Mouse (Mus musculus) heart, embryonic 13.5 days (tissue): ENCODE measurements around the gene Akap13. TPM values are rescaled to one million over a fixed set of nuclear protein-coding genes. Genes with fewer than 3 reads are reported as not detected.

Experiments
- ATAC-seq: fragments of 200-750 bp; cut with Nextera tagmentation; 2 replicates; pipeline ENCODE4 v1.8.0; 2017; ENCODE audit warnings: moderate TSS enrichment; ENCODE audit not compliant: insufficient number of reproducible peaks, low FRiP score, low TSS enrichment; ENCODE audit errors: extremely low read depth
- H3K27ac ChIP-seq: fragments of 300-500 bp; sonication (generic); replicated peaks from 2 replicates; pipeline ENCODE4 v1.5.1; 2015; ENCODE audit warnings: moderate library complexity, mild to moderate bottlenecking, inconsistent platforms
- H3K27me3 ChIP-seq: fragments of 300-500 bp; sonication (generic); replicated peaks from 2 replicates; pipeline ENCODE4 v1.6.1; 2015; ENCODE audit warnings: mild to moderate bottlenecking, inconsistent platforms
- H3K36me3 ChIP-seq: fragments of 300-500 bp; sonication (generic); 2 replicates; pipeline ENCODE4 v1.6.1; 2015; ENCODE audit warnings: mild to moderate bottlenecking, inconsistent platforms
- H3K4me1 ChIP-seq: fragments of 300-500 bp; sonication (generic); 2 replicates; pipeline ENCODE4 v1.6.1; 2015; ENCODE audit warnings: inconsistent platforms
- H3K4me2 ChIP-seq: fragments of 300-500 bp; sonication (generic); 2 replicates; pipeline ENCODE4 v1.6.1; 2015; ENCODE audit warnings: inconsistent platforms, mild to moderate bottlenecking, moderate library complexity
- H3K4me3 ChIP-seq: fragments of 300-500 bp; sonication (generic); 2 replicates; pipeline ENCODE4 v1.5.1; 2015; ENCODE audit warnings: moderate library complexity, mild to moderate bottlenecking, inconsistent platforms
- H3K9ac ChIP-seq: fragments of 300-500 bp; sonication (generic); 2 replicates; pipeline ENCODE4 v1.6.1; 2015; ENCODE audit warnings: inconsistent platforms, mild to moderate bottlenecking, moderate library complexity
- H3K9me3 ChIP-seq: fragments of 300-500 bp; sonication (generic); 2 replicates; pipeline ENCODE4 v1.6.1; 2016; ENCODE audit warnings: inconsistent platforms
- WGBS: fragments of 180-500 bp; shearing (Covaris S2); methylation state at CpG from one replicate; pipeline ENCODE4 v1.1.7; 2015; ENCODE audit warnings: mixed read lengths; 5-methylcytosine and 5-hydroxymethylcytosine counted together
- polyA plus RNA-seq: library from polyadenylated mRNA; unstranded; fragments of >200 nt; fragmentation: Nextera tagmentation; extraction: Ambion mirVana; gene quantifications from 2 replicates; pipeline ENCODE4 v1.2.1, GENCODE M21; 2015

The Akap13 gene
- polyA plus RNA-seq, 1 experiment from 2014 or later: 41.8 TPM

DNA sequence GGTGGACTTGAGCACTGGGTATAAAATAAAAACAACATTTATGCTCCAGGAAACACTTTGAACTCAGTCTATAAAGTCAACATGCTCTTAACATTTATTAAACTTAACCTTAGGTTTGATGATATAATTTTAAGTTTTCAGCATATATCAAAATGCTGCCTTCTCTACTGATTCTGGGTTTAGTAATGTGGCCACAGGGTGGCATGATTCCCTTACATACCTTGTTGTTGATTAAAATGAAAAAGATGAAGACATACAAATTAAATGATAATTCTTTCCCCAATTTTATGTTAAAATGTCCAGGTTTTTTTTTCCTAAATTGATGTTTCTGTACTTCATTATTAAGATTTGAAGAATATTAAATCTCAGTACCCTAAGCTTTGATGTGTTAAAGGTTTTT, 113.5 kb downstream of the Akap13 start:
- Histone ChIP-seq H3K36me3 (peaks cover 11% of the 10 kb centered on the region; the same call in 1 of the 2 replicates), H3K27ac (no peak overlapping the region), H3K27me3 (no peaks in the 10 kb centered on the region), H3K9ac (no peak overlapping the region), H3K9me3 (no peaks in the 10 kb centered on the region), H3K4me2 (no peak overlapping the region), H3K4me3 (no peak overlapping the region), H3K4me1 (peaks cover 33% of the 10 kb centered on the region)
- no peak for ATAC-seq

DNA sequence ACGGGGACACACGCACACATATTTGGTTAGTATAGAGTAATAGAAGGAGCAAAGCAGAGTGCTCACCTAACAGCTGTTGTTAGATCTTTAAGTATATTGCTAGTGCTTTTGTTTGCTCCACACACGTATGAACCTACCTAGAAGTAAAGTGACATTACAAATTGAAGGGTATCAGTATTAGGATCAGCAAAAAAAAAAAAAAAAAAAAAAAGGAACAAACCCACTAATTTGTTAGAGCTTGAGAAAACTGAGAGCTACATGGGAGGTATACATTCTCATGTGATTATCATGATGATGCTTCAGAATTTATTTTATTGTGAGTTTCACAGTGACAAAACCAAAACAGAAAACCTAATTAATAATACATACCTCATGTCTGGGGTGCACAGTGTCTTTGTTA, 114.9 kb downstream of the Akap13 start:
- Histone ChIP-seq H3K27ac (no peak overlapping the region), H3K27me3 (no peaks in the 10 kb centered on the region), H3K4me2 (no peak overlapping the region), H3K36me3 (peaks cover 11% of the 10 kb centered on the region; the same call in 1 of the 2 replicates), H3K9me3 (no peaks in the 10 kb centered on the region), H3K9ac (no peak overlapping the region), H3K4me3 (no peak overlapping the region), H3K4me1 (peaks cover 42% of the 10 kb centered on the region)
- ATAC-seq: no peak
- 87% methylated on average over 3 of the region's 3 CpGs for WGBS

DNA sequence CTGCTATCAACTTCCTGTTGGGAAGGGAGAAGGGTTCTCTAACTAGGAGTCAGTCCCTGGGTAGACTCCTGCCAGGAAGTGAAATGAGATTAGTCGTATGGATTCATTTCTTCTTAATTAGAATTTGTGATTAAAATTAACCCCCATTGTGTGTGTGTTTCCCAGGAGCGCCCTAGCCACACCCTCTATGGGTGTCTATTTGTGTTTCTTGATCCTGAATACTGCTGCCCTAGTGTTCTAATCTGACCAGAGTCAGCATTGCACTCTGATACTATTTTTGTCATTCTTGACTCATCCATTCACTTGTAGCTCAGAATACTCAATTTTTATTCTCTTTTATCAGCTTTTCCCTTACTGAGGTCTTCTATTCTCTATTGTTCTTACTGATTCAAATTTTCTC, 115.7 kb downstream of the Akap13 start:
- Histone ChIP-seq H3K27ac (peak overlapping the region; percentile 70), H3K4me3 (no peak overlapping the region), H3K9ac (no peak overlapping the region), H3K36me3 (peaks cover 6% of the 10 kb centered on the region; the same call in 1 of the 2 replicates), H3K4me1 (peaks cover 50% of the 10 kb centered on the region), H3K27me3 (no peaks in the 10 kb centered on the region), H3K9me3 (no peaks in the 10 kb centered on the region), H3K4me2 (no peak overlapping the region)
- 51% methylated on average over 2 of the region's 2 CpGs for WGBS
- ATAC-seq: no peak

DNA sequence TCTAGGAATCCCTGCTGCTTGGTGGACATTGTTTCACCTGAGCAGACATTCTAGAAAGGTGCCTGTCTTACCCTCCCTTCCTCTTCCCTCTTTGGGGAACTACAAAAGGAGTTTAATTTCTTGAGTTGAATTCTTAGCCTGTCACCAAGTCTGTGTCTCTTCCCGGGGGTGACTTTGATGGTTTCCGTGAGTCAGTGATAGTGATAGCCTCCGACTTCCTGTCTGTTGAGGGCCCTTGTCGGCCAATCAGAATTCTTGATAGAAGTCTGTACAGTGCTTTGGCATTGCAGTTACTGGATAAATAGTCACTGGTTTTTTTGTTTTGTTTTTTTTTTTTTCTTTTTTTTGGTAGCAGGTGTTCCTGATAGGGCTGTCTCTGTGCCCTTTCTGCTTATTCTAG, 116.8 kb downstream of the Akap13 start:
- Histone ChIP-seq H3K27me3 (no peaks in the 10 kb centered on the region), H3K4me3 (no peak overlapping the region), H3K9me3 (no peaks in the 10 kb centered on the region), H3K27ac (peak overlapping the region; percentile 70), H3K36me3 (peaks cover 5% of the 10 kb centered on the region; the same call in 1 of the 2 replicates), H3K9ac (no peak overlapping the region), H3K4me2 (no peak overlapping the region), H3K4me1 (peaks cover 56% of the 10 kb centered on the region)
- 39% methylated on average over 4 of the region's 4 CpGs for WGBS
- ATAC-seq: no peak

DNA sequence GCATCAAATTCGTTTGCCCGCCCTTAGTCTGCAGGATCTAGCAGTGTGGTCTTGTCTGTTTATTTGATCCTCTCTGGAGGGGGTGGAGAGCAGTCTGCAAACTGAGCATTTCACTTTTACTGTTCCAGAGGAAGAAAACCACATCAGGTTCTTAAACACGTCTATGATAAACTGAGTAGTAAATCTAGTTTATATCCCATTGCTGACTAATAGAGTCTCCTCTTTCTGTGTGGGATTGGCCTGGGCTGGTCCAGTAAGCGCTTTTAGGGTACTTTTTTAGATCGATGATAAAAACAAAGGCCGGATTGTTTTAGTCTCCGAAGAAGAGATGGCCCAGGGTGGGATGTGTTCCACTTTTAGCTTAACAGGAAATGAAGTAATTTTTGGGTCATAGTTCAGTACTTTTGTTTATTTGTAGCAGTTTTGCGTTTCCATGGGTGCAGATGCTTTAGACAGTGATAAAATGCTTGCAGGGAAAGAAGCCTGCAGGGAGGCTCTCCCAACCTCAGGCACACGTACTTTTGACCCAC, 119.9 kb downstream of the Akap13 start:
- no peak for ATAC-seq

DNA sequence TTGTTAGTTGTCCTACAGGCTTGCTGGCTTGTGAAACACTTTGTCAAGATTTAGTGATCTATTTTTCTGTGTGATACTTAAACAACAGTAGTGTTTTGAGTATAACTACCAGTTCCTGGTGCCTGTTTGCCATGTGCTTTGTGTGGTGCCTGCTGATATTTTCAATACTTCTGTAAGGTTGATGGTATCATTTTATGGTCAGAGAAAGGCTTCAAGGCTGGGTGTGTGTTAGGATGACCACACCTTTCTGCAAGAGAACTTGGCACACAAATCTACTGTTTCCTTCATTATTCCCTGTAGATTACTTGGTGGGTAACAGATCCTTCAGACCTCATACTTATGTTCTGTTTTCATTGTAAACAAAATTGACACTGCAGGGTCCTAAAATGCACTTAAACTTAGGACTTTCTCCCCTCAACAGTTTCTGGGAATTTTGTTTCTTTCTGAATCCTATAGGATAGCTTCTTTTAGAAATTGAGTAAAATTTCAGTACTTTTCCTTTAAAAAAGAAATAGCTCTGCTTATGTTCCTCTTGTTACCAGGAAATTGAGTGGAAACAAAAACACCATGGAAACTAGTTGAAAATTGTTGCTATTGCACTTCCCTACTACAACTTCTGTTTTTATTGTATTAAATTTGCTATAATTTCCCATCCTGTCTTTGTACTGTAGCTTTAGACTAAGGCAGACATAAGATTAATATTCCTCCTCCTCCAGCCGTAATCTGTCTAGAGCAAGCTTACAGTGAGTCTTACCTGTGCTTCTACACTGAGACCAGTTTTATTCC, 120.7 kb downstream of the Akap13 start:
- peaks cover 58% of the 10 kb centered on the region for H3K4me1 ChIP-seq
- H3K36me3 ChIP-seq: peaks cover 15% of the 10 kb centered on the region
- H3K9me3 ChIP-seq: no peaks in the 10 kb centered on the region
- no peak overlapping the region for H3K4me3 ChIP-seq
- no peak for ATAC-seq
- peak overlapping the region; percentile 3; the same call in 1 of the 2 replicates for H3K4me2 ChIP-seq
- 0 out of 2 replicates have a peak overlapping the region, but pooled peaks have one; percentile 29 for H3K9ac ChIP-seq
- H3K27me3 ChIP-seq: no peaks in the 10 kb centered on the region
- WGBS: 80% methylated on average over 1 of the region's 1 CpGs
- H3K27ac ChIP-seq: peak overlapping the region; percentile 58

More for the DNA sequence above, 119.9 kb downstream of the Akap13 start:
- peak overlapping the region; percentile 58 for H3K27ac ChIP-seq
- 23% methylated on average over 9 of the region's 9 CpGs for WGBS
- H3K27me3 ChIP-seq: no peaks in the 10 kb centered on the region
- H3K9me3 ChIP-seq: no peaks in the 10 kb centered on the region
- H3K4me3 ChIP-seq: no peak overlapping the region
- H3K9ac ChIP-seq: peak overlapping the region; percentile 29; the same call in 1 of the 2 replicates
- peak overlapping the region; percentile 3; the same call in 1 of the 2 replicates for H3K4me2 ChIP-seq
- H3K36me3 ChIP-seq: peaks cover 7% of the 10 kb centered on the region
- peaks cover 63% of the 10 kb centered on the region for H3K4me1 ChIP-seq

DNA sequence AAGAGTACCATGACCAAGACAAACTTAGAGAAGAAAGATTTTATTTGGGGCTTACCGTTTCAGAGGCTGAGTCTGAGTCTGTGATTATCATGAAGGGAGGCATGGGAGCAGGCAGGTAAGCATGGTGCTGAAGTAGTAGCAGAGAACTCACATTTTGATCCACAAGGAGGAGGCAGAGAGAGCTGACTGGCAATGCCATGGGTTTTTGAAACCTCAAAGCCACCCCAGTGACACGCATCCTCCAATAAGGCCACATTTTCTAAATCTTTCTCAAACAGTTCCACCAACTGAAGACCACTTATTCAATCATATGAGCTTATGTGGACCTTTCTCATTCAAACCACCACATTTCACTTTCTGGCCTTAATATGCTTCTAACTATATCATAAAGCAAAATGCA, 121.5 kb downstream of the Akap13 start:
- WGBS: 90% methylated on average over 2 of the region's 2 CpGs
- ATAC-seq: no peak
- peaks cover 20% of the 10 kb centered on the region for H3K36me3 ChIP-seq
- H3K4me2 ChIP-seq: no peak overlapping the region
- H3K9ac ChIP-seq: no peak overlapping the region
- no peaks in the 10 kb centered on the region for H3K27me3 ChIP-seq
- H3K9me3 ChIP-seq: no peaks in the 10 kb centered on the region
- peaks cover 57% of the 10 kb centered on the region for H3K4me1 ChIP-seq
- peak overlapping the region; percentile 13 for H3K27ac ChIP-seq
- no peak overlapping the region for H3K4me3 ChIP-seq

DNA sequence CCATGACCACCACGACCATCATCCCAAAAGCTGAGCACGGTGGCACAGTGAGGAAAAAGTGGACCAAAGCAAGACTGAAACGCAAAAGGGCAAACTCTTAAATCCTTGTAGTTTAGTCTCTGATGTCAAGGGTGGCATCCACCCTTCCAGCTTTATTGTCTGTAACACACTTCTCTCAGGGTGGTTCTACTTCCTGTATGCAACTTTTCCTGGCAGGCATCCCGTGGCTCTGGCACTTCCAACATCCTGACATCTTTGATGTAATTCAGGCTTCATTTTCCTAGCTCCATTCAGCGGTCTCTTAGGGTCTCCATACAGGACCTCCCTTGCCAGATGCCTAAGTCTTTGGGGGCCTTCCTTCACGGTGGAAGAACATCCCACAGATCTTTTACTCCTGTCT, 122.0 kb downstream of the Akap13 start:
- Histone ChIP-seq H3K9me3 (no peaks in the 10 kb centered on the region), H3K4me3 (no peak overlapping the region), H3K27me3 (no peaks in the 10 kb centered on the region), H3K4me1 (peaks cover 57% of the 10 kb centered on the region), H3K9ac (no peak overlapping the region), H3K27ac (peak overlapping the region; percentile 13), H3K36me3 (peaks cover 25% of the 10 kb centered on the region), H3K4me2 (no peak overlapping the region)
- 70% methylated on average over 6 of the region's 6 CpGs for WGBS
- ATAC-seq: no peak

DNA sequence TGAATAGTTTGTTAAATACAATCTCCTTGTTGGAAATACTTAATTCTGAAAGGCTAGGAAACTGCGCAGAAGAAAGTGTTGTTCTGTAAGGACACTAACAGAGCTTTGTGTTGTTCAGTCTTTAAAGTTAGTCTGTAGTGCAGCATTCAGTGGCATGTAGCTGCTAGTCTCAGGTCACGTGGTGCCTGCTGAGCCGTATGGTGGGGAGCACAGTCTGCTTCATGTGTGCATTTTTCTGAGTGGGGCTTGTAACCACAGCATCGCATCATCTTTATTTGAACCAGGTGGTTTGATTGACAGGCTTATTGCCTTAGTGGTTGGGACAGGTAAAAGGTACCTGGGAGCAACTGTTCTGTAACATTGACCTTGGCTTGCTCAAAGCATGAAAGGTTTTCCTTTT, 123.3 kb downstream of the Akap13 start:
- H3K36me3 ChIP-seq: peaks cover 27% of the 10 kb centered on the region
- 89% methylated on average over 4 of the region's 4 CpGs for WGBS
- ATAC-seq: no peak

DNA sequence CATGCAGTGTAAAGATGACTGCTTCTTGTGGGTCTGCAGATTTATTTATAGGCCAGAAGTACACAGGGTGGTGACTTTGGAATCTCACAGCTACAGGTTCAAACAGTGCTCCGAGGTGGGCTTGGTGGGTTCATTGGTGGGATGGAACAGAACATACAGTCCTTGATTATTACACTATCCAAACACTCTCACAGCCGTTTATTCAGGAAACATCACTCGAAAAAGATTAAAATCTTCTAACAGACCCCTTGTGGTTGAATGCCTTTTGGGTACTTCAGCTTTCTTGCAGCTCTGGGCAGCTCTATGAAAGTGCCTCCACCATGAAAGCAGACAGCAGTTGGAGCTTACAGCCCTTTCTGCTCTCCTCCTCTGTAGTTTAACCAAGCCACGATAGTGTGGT, 126.8 kb downstream of the Akap13 start:
- Histone ChIP-seq H3K27me3 (no peaks in the 10 kb centered on the region), H3K9me3 (no peaks in the 10 kb centered on the region), H3K4me3 (no peak overlapping the region), H3K9ac (0 out of 2 replicates have a peak overlapping the region, but pooled peaks have one; percentile 20), H3K36me3 (peaks cover 30% of the 10 kb centered on the region), H3K27ac (peak overlapping the region; percentile 57), H3K4me1 (peaks cover 75% of the 10 kb centered on the region), H3K4me2 (no peak overlapping the region)
- WGBS: 56% methylated on average over 4 of the region's 4 CpGs
- no peak for ATAC-seq

More for the DNA sequence above, 123.3 kb downstream of the Akap13 start:
- H3K4me3 ChIP-seq: no peak overlapping the region
- H3K4me2 ChIP-seq: no peak overlapping the region
- H3K27ac ChIP-seq: no peak overlapping the region
- H3K9me3 ChIP-seq: no peaks in the 10 kb centered on the region
- H3K27me3 ChIP-seq: no peaks in the 10 kb centered on the region
- H3K9ac ChIP-seq: no peak overlapping the region
- H3K4me1 ChIP-seq: peaks cover 64% of the 10 kb centered on the region

DNA sequence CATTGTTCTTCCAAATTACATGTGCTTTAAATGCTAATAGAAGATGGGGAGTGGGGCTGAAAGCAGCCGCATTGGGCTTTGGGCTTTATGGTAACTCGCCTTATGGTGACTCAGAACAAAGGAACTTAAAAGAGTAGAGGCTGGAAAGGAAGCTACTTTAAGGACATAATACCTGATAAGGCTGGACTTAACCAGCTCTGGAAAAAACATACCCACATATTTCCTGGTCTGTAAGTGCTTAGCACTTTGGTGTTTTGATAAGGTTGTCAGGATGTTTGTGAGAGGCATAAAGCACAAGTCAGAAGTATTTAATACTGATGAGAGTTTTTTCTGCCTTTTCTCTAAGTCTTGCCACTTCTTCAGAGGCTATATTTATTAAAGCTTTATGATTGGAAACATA, 128.8 kb downstream of the Akap13 start:
- peaks cover 47% of the 10 kb centered on the region for H3K36me3 ChIP-seq
- H3K9ac ChIP-seq: no peak overlapping the region
- no peaks in the 10 kb centered on the region for H3K9me3 ChIP-seq
- H3K27ac ChIP-seq: peak overlapping the region; percentile 79
- 6% methylated on average over 2 of the region's 2 CpGs for WGBS
- peaks cover 75% of the 10 kb centered on the region for H3K4me1 ChIP-seq
- H3K4me3 ChIP-seq: no peak overlapping the region
- H3K27me3 ChIP-seq: no peaks in the 10 kb centered on the region
- no peak overlapping the region for H3K4me2 ChIP-seq
- no peak for ATAC-seq
